Mouse (Mus musculus) E14TG2a.4 (cell line): Measurements from ENCODE around the gene Megf11.

Experiments
- CTCF ChIP-seq: conservative IDR thresholded peaks from 2 replicates; pipeline ENCODE4 v1.5.1; 2014; ENCODE audit warnings: low read length
- NANOG ChIP-seq: IDR thresholded peaks from 2 replicates; pipeline ENCODE4 v1.6.1; 2014; ENCODE audit warnings: borderline replicate concordance, low read length, mixed read lengths
- POU5F1 ChIP-seq: IDR thresholded peaks from 2 replicates; pipeline ENCODE4 v1.6.1; 2014; ENCODE audit warnings: low read length, borderline replicate concordance

DNA sequence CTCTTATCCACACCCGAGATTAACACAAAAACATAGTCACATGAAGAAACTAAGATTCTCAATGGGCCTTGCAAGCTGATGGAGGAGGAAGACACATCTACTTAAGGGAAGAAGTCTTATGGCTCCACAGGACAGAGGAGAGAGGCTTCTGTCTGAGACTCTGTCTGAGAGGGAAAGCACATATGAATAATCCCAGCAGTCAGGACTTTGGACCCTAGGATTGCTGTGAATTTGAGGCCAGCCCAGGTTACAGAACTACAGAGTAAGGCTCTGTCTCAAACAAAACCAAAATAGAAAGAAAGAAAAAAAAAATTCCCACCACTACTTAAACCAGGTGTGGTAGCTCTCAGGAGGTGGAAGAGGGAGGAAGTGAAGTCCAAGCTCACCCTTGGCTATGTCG lies 266.7 kb downstream of the Megf11 start:
- TF ChIP-seq CTCF (no peak), NANOG (no peak), POU5F1 (no peak)
